Mouse (Mus musculus) embryonic fibroblast, embryonic 13.5 days (primary cell): Measurements from ENCODE around the gene Rps6kb1.

Experiments
- CTCF ChIP-seq: IDR thresholded peaks from 2 replicates; pipeline ENCODE4 v1.5.1; 2011; ENCODE audit warnings: mild to moderate bottlenecking, control low read depth, low read length, moderate library complexity, borderline replicate concordance; ENCODE audit not compliant: insufficient read depth
- POLR2A ChIP-seq: IDR thresholded peaks from 2 replicates; pipeline ENCODE4 v1.6.1; 2011; ENCODE audit warnings: low read depth, mild to moderate bottlenecking, control low read depth, low read length, moderate library complexity

- TF ChIP-seq CTCF (no peak), POLR2A (no peak)
Observed at GRCm38 (mm10) chr11:86545556-86545955, 951 bp upstream of the Rps6kb1 start.
